Mouse (Mus musculus): ENCODE measurements around the gene Cul5.

GRCm38 (mm10) chr9:53604954-53605353, 64.9 kb downstream of the Cul5 start:
- no peak for TF ChIP-seq CTCF (IDR thresholded peaks at IDR 0.05; ENCODE audit: control insufficient read depth, insufficient read depth, insufficient replicate concordance, low read depth, low read length)
- TF ChIP-seq POLR2A (IDR thresholded peaks at IDR 0.05; ENCODE audit: control insufficient read depth, low read depth, low read length) = no peak

Measured in testis, adult 2 months (tissue).